Mouse (Mus musculus): ENCODE measurements around the gene Capn1.

DNA sequence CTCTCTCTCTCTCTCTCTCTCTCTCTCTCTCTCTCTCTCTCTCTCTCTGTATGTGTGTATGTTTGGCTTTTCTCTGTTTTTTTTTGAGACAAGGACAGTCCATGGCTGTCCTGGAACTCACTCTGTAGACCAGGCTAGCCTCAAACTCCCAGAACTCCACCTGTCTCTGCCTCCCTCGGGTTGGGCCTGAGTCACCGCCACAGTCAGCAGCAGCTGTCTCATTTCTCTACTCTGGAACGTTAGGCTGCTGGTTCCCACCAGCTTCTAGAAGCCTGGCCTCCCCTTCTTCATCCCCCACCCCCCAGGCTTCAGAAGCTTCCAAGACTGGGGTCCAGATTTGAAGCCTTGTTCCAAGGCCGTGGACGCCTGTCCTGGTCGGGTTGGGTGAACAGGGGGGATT is 26.1 kb downstream of the Capn1 start:
- no peak for TF ChIP-seq POLR2A (IDR thresholded peaks at IDR 0.05; ENCODE audit: control insufficient read depth in 1 of 2, insufficient read depth in 1 of 2, low read depth in 1 of 2, low read length in 2 of 2, poor library complexity in 1 of 2)
- no peak for TF ChIP-seq BHLHE40 (IDR thresholded peaks at IDR 0.05; ENCODE audit: borderline replicate concordance, low read depth, low read length)
- TF ChIP-seq GABPA (IDR thresholded peaks at IDR 0.05; ENCODE audit: low read depth, low read length) = no peak
- TF ChIP-seq ZKSCAN1 (IDR thresholded peaks at IDR 0.05; ENCODE audit: low read depth, low read length) = no peak
- no peak for TF ChIP-seq ZNF384 (IDR thresholded peaks at IDR 0.05; ENCODE audit: low read depth, low read length)
- no peak for TF ChIP-seq CTCF (IDR thresholded peaks at IDR 0.05 in 2 of 3, conservative IDR thresholded peaks at IDR 0.05 in 1 of 3; ENCODE audit: control insufficient read depth in 1 of 3, insufficient read depth in 1 of 3, low read depth in 2 of 3, low read length in 3 of 3, poor library complexity in 1 of 3, severe bottlenecking in 1 of 3)
- TF ChIP-seq MXI1 (IDR thresholded peaks at IDR 0.05; ENCODE audit: low read depth, low read length) = no peak
- TF ChIP-seq HCFC1 (IDR thresholded peaks at IDR 0.05; ENCODE audit: low read depth, low read length) = no peak

Measured in MEL (cell line).